Mouse (Mus musculus) retina, adult 2 months (tissue): ENCODE measurements around the gene Cux1.

Source experiments
- DNase-seq: peaks from one replicate; pipeline ENCODE4 v3.0.0-alpha.2; 2012; ENCODE audit warnings: low read depth, low spot score

Gene Cux1

GRCm38 (mm10) chr5:136510609-136511008 is 56.7 kb downstream of the Cux1 start:
- DNase-seq, result no peak

GRCm38 (mm10) chr5:136507629-136508028 is 59.7 kb downstream of the Cux1 start:
- no peak for DNase-seq

GRCm38 (mm10) chr5:136506262-136506661 is 61.0 kb downstream of the Cux1 start:
- DNase-seq, result no peak

- DNase-seq, result no peak
These were observed 64.7 kb downstream of the Cux1 start for GRCm38 (mm10) chr5:136502491-136503086.

- DNase-seq, result peak; percentile 8
These were observed 66.9 kb downstream of the Cux1 start for GRCm38 (mm10) chr5:136500307-136500871.

GRCm38 (mm10) chr5:136499316-136499715 is 68.0 kb downstream of the Cux1 start:
- no peak for DNase-seq

- DNase-seq, result no peak
These were observed 68.5 kb downstream of the Cux1 start for GRCm38 (mm10) chr5:136498741-136499140.

GRCm38 (mm10) chr5:136497301-136497700 is 70.0 kb downstream of the Cux1 start:
- DNase-seq, result no peak

GRCm38 (mm10) chr5:136495581-136495980 is 71.7 kb downstream of the Cux1 start:
- DNase-seq, result no peak

GRCm38 (mm10) chr5:136494927-136495326 is 72.4 kb downstream of the Cux1 start:
- DNase-seq, result no peak

- DNase-seq, result no peak
These were observed 73.0 kb downstream of the Cux1 start for GRCm38 (mm10) chr5:136494288-136494687.

GRCm38 (mm10) chr5:136489450-136489849 is 77.8 kb downstream of the Cux1 start:
- DNase-seq, result no peak

- DNase-seq, result no peak
These were observed 78.6 kb downstream of the Cux1 start for GRCm38 (mm10) chr5:136488721-136489120.

- no peak for DNase-seq
These were observed 79.1 kb downstream of the Cux1 start for GRCm38 (mm10) chr5:136488223-136488622.

- DNase-seq, result no peak
These were observed 79.7 kb downstream of the Cux1 start for GRCm38 (mm10) chr5:136487397-136488093.

GRCm38 (mm10) chr5:136486401-136486800 is 80.9 kb downstream of the Cux1 start:
- DNase-seq, result no peak

- no peak for DNase-seq
These were observed 81.9 kb downstream of the Cux1 start for GRCm38 (mm10) chr5:136485397-136485796.

- DNase-seq, result no peak
These were observed 84.9 kb downstream of the Cux1 start for GRCm38 (mm10) chr5:136482434-136482833.

- DNase-seq, result no peak
These were observed 86.7 kb downstream of the Cux1 start for GRCm38 (mm10) chr5:136480541-136480940.

GRCm38 (mm10) chr5:136479801-136480200 is 87.5 kb downstream of the Cux1 start:
- DNase-seq, result no peak

GRCm38 (mm10) chr5:136479024-136479763 is 88.1 kb downstream of the Cux1 start:
- DNase-seq, result no peak

- DNase-seq, result no peak
These were observed 91.0 kb downstream of the Cux1 start for GRCm38 (mm10) chr5:136476272-136476671.
